Mouse (Mus musculus) urinary bladder, adult 18-20 months (tissue): ENCODE measurements around the gene Traf3ip1.
A peak's percentile ranks its signal among the peaks of the same experiment; 100 is the strongest.

Experiments used
- DNase-seq, 2 experiments: peaks; one replicate each; pipeline ENCODE4 v3.0.0; 2022; ENCODE audit warnings: low spot score in 2 of 2, mixed read lengths in 2 of 2

Traf3ip1 gene

DNA sequence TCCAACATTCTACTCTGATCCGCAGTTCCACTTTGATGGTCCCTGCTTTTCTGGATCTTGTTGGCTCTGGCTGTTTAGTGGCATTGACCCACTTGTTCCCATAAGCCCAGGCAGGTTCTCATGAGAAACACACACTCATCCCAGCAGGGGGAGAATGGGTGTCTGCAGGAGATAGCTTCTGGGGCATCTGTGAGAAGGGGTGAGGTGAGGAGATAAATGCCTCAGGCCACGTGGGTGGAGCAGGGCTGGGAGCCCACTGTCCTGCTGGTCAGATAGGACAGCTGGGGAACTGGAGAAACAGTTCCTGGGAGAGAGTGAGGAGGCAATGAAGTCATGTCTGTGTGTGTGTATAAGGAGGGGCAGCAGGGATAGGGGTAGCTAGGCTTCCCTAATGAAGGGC is 39.0 kb downstream of the Traf3ip1 start:
- no peak for DNase-seq

DNA sequence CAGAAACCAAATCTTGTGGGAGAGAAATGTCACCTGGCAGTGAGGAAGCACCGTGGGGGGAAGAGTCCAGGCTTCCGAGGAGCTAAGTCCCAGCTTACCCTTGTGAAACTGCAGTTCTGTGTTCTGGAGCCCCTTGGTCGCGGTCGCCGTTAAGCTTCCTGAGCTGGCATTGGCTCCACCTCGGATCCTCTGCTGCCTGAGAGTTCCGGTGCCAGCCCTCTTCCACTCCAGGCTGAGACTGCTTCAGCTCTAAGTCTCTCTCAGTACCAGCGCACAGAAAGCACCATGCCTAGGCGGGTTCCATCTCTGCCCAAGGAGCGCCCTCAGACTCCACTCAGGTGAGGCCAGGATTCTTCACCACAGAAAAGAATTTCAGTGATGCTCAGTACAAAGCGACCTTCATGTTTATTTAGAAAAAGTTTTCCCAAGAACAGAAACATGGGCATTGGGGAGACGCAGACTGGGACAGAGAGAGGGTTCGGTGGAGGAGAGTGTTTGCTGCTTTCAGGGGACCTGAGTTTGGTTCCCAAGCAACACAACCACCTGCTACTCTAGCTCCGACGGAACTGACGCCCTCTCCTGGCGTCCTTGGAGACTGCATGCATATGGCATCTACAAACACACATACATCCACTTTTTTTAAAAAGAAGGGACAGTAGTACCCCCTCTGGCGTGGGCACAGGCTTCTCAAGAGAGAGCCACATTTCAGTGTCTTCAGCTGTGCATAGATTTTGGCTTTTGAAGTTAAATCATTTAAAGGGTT is 39.7 kb downstream of the Traf3ip1 start:
- DNase-seq: no peak

DNA sequence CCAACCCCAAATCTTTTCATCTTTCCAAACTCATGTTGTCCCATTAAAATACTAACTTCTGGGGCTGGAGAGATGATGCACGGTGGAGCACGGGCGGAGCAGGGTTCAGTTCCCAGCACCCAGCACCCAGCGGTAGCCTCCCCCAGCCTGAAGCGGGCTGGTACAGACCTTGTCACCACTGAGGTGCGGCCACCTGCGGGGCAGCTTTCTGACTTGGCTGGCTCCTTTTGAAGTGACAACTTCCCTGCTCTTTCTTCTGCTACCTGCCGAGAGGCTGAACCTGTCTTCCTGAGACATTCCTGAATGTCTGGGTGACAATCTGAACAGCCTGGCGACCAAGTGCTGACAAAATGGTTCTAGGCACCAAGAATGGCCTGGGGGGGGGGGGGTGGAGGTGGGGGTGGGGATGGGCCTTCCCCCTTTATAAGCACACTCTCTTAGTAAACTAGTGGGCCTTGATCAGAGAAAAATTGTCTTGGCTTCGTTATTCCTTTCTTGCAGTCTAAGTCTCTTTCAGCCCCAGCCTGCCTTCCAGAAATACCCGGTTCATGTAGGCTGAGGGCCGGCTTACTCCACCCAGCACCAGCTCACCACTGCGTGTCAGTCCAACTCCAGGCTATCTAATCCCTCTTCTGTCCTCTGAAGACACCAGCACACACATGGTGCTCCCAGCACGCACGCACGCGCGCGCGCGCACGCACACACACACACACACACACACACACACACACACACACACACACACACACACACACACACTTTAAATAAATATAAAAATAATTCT is 43.5 kb downstream of the Traf3ip1 start:
- DNase-seq: no peak

DNA sequence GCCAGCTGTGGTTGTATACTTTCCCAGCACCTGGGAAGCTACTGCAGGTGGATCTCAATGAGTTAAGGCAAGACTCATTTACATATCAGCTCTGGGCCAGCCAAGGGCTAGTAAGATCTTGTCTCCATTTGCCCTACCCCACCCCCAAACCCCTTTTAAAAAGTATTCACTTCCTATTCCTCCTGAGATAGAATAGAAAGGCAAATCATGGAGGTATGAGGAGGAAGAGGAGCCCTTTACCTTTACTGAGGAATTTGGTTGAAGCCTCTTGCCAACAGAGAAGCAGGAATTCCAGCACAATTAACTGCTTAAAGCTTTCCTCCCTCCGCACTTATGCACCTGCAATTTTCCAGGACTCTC is 44.1 kb downstream of the Traf3ip1 start:
- no peak for DNase-seq

DNA sequence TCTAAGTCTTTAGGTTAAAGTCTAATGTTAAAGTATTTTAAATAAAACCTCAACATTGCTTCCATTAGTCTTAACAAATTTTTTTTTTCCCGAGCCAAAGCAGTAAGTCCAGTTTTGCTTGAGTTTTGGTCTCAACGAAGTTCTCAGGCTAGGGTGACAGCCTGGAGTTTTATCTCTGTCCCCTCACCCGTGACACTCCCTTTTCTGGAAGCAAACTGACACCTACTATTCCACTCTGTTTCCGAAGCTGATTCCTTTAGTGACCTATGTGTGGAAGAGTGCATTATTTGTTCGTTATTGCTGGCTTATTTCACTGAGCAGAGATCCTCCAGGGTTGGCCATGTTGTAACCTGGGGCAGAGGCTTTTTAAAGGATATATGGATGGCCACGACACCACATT is 44.8 kb downstream of the Traf3ip1 start:
- DNase-seq: no peak

DNA sequence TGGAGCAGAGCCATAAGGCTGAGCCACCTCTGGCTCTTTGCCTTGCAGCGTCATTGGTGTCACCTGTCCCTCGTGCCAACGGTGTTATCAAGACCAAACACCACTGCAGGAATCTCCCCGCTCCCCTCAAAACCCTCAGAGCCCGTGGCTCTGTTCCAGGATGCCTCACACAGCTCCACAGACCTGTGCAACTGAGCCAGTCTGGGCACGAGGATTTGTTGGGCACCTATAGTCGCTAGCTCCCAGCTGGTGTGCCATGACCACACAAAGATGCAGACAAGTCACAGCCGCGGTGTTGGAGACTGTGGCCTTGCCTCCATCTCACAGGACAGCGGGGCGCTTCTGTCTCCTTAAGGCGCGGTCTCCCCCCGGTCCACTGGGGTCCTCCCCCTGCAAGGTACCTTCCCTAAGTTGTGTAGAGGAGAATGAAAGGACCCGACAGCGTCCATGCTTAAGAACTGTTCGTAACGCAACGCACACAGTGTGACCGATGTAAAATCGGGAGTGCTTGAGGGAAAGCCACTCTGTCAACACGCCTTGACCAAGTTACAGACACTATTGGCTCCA is 45.3 kb downstream of the Traf3ip1 start:
- DNase-seq: peak in 1 of 2 experiments; percentile 16

DNA sequence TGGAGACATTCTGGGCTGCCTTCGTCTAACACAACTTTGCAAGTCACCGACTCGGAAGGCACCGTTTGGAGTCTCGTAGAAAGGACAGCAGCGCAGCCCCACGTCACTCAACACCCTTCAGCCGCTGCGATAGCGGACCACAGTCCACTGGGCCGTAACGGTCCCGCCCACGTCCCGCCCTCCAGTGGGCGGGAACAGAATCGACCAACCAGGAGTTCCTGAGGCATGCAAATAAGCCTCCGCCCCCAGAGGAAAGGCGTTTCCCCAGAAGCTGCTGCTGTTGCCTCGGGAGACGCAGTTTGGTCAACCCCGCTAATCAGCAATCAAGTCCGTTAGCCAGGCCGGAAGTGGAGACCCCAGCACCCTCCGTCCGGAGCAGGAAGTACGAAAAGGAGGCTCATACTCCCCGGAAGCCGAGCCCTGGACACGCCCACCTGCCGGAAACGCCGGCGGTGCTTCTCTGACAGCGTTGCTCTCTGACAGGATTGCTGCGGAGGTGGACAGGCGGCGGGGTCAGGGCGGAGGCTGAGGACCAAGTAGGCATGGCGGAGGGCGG is 45.9 kb downstream of the Traf3ip1 start, which contains the start of gene Asb1:
Gene Asb1 (plus strand): TSS at position 274 of the 556 bp plus-strand sequence.
- DNase-seq: peak; percentile 82 to 91

DNA sequence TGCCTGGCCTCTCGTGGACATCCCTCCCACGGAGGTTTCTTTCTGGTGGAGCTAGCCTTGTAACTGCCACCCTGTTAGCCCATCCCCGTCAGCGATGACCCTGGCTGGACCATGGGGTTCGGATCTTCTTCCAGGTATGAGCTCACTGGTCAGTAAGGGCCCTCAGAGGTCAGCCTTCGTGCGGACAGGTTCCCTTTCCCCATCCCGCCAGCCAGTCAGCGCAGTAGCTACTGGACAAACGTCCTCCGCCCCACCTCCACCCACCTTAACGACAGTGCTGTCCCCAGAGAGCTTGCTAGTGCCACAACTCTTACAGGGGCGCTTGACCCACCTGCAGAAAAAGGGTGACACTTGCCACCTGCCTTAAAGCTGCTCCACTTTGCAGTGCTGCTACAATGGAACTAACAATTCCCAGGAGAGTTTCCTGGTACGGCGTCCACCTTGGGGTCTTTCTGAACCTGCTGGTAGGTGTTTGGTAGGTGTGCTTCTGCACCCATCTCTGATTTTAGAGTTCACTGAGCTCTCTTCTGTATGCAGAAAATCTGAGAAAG is 46.7 kb downstream of the Traf3ip1 start:
- DNase-seq: peak in 1 of 2 experiments; percentile 10

DNA sequence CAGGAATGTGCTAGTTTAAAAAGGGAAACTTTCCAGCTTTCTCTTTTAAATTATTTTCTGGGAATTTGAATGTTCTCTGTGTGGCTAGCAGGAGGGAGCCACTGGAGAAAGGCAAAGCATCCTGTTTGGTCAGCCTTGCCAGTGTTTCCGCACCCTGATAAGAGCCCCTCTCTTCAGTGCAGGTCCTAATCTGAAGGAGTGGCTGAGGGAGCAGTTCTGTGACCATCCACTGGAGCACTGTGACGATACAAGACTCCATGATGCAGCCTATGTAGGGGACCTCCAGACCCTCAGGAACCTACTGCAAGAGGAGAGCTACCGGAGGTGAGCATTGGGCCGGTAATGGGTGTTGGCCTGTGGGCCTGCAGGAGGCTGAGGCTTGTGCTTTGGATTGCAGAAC is 49.5 kb downstream of the Traf3ip1 start:
- DNase-seq: no peak

DNA sequence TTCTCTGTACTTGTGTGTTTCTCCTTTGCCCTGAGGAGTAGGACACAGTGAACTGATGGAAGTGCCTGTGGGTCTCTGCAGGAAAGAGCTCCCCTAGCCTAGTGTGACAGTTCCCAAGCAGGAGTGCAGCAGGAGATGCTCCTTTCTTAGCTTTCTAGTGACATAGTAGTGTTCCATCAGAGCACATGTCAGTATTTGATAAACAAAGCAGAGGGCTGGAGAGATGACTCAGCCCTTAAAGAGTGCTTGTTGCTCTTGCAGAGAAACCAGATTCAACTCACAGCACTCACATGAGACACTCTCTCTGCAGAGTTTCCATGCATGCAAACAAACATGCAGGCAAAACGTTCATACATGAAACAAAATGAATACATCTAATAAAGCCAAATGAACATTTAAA is 50.8 kb downstream of the Traf3ip1 start:
- no peak for DNase-seq

DNA sequence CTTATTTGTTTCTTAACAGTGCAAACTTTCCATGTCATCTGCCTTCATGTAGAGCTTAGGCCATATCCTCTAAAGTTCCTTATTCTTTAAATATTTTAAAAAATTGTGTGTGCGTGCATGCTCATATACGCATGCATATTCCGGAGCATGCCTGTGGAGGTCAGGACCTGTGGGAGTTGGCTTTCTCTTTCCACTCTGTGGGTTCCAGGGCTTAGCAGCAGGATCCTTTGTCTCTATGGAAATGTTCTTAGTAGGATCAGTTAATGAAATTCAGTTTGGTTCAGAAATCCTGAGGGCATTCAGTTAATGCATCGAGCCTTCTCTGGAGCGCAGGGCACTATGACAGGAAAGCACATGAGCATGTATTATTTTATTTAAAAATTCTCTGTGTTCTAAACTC is 53.1 kb downstream of the Traf3ip1 start:
- DNase-seq: no peak

DNA sequence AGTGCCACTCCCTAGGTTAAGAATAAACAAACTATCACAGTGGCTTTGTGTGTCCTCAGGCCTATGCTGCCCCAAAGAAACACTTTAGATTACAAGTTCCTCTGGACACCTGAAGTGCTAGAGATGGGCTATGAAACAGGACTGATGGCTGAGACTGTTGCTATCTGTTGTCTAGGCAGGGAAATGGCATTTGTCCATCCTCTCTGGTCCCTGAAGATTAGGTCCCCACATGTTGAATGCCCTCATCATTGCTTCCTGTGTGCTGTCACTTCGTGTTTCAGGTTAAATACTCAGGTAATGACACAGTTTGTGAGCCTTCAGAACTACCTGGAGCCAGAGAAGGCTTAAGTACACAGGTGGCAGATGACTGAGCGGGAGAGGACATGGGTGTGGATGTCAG is 54.6 kb downstream of the Traf3ip1 start:
- no peak for DNase-seq

DNA sequence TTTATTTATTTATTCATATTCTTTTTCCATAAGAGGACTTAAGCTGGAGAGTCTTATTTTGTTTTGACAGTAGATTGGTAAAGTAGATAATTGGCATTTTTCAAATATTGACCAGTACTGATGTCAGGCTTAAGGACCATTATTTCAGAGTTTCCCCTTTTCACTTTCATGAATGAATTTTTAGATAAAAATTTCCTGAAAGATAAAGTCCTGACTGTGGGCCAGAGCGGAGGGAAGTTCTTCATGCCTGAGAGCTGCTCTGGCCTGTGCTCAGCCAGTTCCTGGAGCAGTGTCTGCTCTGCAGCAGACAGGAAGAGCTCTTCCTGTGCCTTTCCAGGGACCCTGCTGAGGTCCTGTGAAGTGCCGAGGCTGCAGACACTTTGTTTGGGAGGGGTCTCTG is 62.7 kb downstream of the Traf3ip1 start:
- no peak for DNase-seq

DNA sequence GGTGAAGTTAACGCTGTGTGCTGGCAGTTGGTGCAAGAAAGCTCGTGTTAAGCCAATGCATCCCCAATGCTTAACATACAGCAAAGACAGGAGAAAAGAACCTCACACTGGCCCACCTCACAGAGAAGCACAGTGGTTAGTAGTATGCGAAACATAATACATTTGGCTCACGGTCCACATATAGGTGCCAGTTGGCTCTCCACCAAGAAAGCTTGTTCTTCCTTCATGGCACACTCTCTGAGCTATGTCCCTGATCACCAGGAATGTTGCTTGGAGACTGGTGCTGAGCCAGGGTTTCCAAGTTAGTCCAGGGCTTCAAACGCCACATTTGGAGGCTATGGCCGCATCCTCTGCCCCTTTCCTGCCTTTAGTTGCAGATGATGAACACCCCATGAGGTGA is 66.8 kb downstream of the Traf3ip1 start:
- DNase-seq: no peak

DNA sequence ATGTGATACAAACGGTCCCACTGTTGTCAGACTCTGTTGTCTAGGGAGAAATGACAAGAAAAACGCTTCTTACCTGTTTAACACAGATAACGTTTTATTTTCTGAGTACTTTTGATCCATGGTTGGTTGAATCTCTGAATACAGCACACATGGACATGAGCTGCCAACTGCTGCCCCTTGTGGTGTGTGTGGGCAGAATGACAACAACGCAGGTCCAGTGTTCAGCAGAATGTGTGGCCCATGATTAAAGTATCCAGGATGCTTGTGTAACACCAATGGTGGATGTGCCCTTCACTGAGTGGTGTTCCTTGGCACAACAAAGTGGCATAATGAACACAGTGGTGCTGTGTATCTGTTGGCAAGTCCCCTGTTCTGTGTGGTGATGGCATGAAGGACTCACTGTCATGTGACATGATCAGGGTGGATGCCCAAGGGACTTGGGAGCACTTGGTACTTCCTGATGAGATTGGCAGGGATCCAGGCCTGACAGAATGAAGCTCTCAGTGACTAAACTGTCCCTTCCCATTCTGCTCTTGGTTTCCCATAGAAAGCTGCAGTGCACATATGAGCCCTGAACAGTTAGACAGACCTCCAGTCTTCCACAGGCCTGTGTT is 68.6 kb downstream of the Traf3ip1 start:
- no peak for DNase-seq

DNA sequence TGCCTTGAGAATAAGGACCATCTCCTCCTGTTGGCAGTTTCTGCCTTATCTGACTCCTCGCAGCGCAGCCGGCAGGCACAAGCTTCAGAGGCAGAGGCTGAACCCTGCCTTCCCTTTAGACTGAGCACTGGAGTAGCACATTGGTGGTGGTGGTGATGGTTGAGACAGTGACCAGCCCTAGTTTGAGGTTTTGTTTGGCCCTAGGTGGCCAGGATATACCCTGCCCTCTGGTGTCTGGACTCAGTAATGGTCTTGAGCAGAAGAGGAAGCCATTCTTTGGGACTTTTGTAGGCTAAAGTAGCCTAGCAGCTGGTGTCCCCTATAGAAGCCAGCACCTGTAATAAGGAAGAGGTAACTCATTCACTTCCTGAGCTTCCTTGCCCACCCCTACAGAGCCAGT is 69.6 kb downstream of the Traf3ip1 start:
- DNase-seq: no peak

DNA sequence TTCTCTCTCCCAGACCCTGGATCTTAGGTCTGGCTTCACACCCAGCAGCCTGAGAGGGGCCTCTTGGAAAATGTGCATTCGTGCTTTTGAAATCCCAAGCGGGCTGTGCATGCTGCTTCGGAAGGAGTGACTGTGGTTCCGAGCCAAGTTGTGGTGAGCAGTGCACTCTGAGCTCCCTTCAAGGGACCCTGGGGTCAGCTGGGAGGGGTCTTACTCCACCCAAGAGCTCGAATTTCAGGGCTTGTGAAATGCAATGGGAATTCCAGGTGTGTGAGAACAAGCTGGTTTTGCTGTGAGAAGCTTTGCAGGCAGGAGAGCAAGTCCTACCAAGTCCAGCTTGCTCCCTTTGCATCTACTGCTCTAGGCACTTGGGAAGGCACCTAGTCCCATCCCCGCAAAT is 70.2 kb downstream of the Traf3ip1 start:
- no peak for DNase-seq

DNA sequence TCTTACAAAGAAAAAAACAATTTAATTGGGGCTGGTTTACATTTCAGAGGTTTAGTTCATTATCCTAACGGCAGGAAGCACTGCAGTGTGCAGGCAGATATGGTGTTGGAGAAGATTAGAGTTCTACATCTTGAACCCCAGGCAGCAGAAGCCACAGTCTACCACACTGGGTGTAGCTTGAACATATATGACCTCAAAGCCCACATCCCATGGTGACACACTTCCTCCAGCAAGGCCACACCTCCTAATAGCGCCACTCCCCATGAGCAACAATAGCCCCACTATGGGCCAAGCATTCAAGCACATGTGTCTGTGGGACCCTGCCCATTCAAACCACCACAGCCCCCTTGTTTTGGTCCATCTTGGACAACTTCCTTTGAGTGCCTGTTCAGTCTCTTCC is 72.8 kb downstream of the Traf3ip1 start:
- no peak for DNase-seq

DNA sequence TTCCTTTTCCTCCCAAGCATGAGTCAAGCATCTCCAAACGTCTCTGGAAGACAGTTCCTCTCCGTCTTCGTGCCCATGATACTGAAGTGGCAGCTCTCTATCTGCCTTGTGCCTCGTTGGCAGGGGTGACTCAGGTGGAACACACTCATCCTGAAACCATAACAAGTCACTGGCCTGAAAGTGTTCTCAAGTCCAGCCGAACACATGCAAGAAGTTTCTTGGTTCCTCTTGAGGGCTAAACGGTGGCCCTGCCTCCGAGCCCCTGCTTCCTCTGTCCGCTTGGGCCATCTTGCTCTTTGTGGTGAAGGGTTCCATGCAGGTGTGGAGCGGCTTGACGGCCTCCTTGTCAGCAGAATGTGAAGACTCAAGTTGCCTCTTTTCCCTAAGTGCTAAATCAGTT is 78.0 kb downstream of the Traf3ip1 start:
- no peak for DNase-seq

DNA sequence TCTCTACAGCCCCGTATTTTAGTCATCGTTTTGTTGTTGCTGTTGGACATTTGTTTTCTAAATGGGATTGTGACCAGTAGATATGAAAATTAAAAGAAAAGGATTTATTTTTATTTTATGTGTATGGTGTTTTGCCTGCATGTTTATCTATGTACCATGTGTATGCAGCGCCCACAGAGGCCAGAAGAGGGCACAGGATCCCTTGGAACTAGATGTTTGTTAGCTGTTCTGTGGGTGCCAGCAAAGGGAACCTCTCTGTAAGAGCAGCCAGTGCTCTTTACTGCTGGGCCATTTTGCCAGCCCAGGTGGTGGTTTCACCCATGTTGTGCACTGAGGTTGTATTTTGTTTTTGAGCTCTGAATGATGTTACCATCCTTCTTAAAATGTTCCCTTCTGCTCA is 79.8 kb downstream of the Traf3ip1 start:
- peak in 1 of 2 experiments; percentile 38 for DNase-seq

DNA sequence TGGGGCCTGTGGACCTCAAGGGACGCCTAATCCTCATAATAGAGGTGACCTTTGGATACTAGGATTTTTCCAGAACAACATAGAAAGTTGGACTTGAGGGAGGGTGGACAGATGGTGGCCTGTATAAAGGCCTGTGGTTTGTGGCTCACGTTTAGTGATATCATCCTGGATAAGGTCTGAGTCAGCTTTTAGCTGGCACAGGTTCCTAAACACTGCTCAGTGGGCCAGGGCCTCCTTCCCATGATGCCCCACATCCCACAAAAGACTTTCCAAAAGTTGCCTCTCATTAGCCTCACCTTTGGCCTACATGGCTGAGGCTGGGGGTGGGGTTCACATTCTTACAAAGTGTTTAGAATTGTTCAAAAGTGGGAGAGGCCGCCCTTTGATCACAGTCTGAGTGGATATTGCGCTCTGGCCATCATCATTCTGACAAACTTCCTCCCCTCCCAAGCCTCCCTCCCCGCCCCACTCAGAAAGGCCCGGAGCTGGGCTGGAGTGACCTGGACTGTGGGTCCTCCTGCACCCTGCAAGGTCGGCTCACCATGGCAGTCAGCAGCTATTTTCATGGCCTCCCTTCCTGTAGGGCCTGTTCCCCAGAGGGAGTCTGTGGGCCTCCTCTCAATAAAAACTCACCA is 83.6 kb downstream of the Traf3ip1 start:
- DNase-seq: peak in 1 of 2 experiments; percentile 29
